1 mouse cellular context compared by ENCODE assay signal in genomic region chr8:95887578-95888284, GRCm38 (mm10).
TF ChIP-seq lines count a peak whose summit lies in the region.

No protein-coding gene starts in this region.

TF ChIP-seq in MEL, 35 proteins besides CTCF, POLR2A, EP300 and RAD21 (continued from another document):
- TF ChIP-seq USF1 (IDR thresholded peaks at IDR 0.05; ENCODE audit: low read depth, low read length) = peak; percentile 89
- TF ChIP-seq POLR2AphosphoS2 (IDR thresholded peaks at IDR 0.05; ENCODE audit: low read length) = no peak
- TF ChIP-seq ZC3H11A (IDR thresholded peaks at IDR 0.05; ENCODE audit: low read depth, low read length) = no peak
- TF ChIP-seq JUND (IDR thresholded peaks at IDR 0.05; ENCODE audit: low read depth, low read length) = no peak
- peak; percentile 79 for TF ChIP-seq MYC (IDR thresholded peaks at IDR 0.05; ENCODE audit: low read depth, low read length)
- peak; percentile 73 for TF ChIP-seq SIN3A (IDR thresholded peaks at IDR 0.05; ENCODE audit: low read length)
- peak; percentile 23; the same call in 1 of the 2 replicates for TF ChIP-seq MAZ (IDR thresholded peaks at IDR 0.05; ENCODE audit: low read depth, low read length)
- TF ChIP-seq SMC3 (IDR thresholded peaks at IDR 0.05; ENCODE audit: low read depth, low read length) = no peak
- TF ChIP-seq ZKSCAN1 (IDR thresholded peaks at IDR 0.05; ENCODE audit: low read depth, low read length) = no peak
- TF ChIP-seq HCFC1 (IDR thresholded peaks at IDR 0.05; ENCODE audit: low read depth, low read length) = peak; percentile 62; the same call in 1 of the 2 replicates
- no peak for TF ChIP-seq KAT2A (conservative IDR thresholded peaks at IDR 0.05; ENCODE audit: low read depth, low read length)
- TF ChIP-seq TCF12 (IDR thresholded peaks at IDR 0.05; ENCODE audit: low read depth, low read length) = no peak
- no peak for TF ChIP-seq GATA1 (IDR thresholded peaks at IDR 0.05; ENCODE audit: low read depth, low read length)
- TF ChIP-seq MYB (IDR thresholded peaks at IDR 0.05; ENCODE audit: low read depth, low read length) = no peak
- no peak for TF ChIP-seq MAFK (IDR thresholded peaks at IDR 0.05; ENCODE audit: borderline replicate concordance, low read depth, low read length)
- 0 out of 2 replicates have a peak, but pooled peaks have one; percentile 42 for TF ChIP-seq CHD2 (IDR thresholded peaks at IDR 0.05; ENCODE audit: low read length)
- TF ChIP-seq ZMIZ1 (IDR thresholded peaks at IDR 0.05; ENCODE audit: low read depth, low read length) = no peak
- TF ChIP-seq BHLHE40 (IDR thresholded peaks at IDR 0.05; ENCODE audit: borderline replicate concordance, low read depth, low read length) = no peak
- TF ChIP-seq USF2 (IDR thresholded peaks at IDR 0.05; ENCODE audit: borderline replicate concordance in 1 of 2, insufficient read depth in 1 of 2, low read depth in 1 of 2, low read length in 2 of 2) = 0 out of 4 replicates have a peak, but pooled peaks of 1 of the 2 experiments have one; percentile 10
